Mouse (Mus musculus) brown adipose tissue, adult 24 weeks (tissue): ENCODE measurements at regions not wholly inside any gene's neighbourhood (a gene's known extent, or its start where the extent isn't known, plus 50 kb on each side); places are given as distances from the start of the nearest gene placed in this dataset.

ENCODE experiments used
- H3K27ac ChIP-seq: fragments of 200-500 bp; replicated peaks from 2 replicates; pipeline ENCODE4 v1.5.1; 2012; ENCODE audit warnings: low read depth, mild to moderate bottlenecking, low read length
- H3K4me1 ChIP-seq: fragments of 200-500 bp; 2 replicates; pipeline ENCODE4 v1.6.1; 2012; ENCODE audit warnings: low read length, mixed read lengths; ENCODE audit not compliant: control insufficient read depth, insufficient read depth, insufficient read length
- H3K4me3 ChIP-seq: fragments of 200-500 bp; 2 replicates; pipeline ENCODE4 v1.5.1; 2012; ENCODE audit warnings: low read depth, mild to moderate bottlenecking, low read length, moderate library complexity; ENCODE audit not compliant: insufficient read depth

GRCm38 (mm10) chr7:133521936-133522335 lies 80.0 kb downstream of the Tex36 start:
- Histone ChIP-seq H3K4me3 (no peak overlapping the region), H3K27ac (no peak overlapping the region), H3K4me1 (no peaks in the 10 kb centered on the region)

DNA sequence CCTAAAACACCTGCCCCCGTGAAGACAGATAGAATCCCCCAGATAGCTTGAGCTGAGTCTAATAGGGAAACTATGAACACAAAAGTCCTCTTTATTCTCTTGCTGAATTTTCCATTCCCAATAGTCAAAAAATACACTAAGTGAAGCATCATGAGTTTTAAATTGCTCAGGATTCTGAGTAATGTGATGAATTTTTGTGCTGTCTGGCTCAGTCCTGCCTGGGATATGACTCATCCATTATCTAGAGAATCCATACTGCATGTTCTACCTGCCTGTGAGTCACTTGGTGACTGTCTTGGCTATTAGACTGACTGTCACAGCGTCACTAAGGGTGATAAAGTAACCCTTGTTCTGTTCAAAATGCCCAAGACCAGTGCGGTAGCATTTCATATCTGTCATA lies 83.0 kb downstream of the Tex36 start:
- H3K4me1 ChIP-seq, result no peaks in the 10 kb centered on the region
- no peak overlapping the region for H3K4me3 ChIP-seq
- no peak overlapping the region for H3K27ac ChIP-seq

DNA sequence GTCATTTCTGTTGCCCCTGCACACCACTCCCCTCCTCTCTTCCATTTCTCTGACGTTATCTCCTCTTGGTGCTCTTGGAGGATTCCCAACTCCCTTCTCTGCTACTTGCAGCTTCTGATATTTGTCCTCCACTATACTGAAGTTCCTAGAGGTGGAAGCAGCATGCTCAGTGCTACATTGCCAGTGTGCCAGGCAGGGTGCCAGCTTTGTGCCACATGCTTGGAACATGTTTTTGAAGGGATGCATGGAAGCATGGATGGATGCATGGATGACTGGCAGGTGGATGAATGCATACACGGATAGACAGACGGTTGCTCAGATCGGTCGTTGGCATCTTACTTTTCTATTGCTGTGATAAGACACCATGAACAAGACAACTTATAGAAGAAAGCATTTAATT lies 84.4 kb downstream of the Tex36 start:
- H3K4me1 ChIP-seq, result no peaks in the 10 kb centered on the region
- H3K4me3 ChIP-seq, result no peak overlapping the region
- no peak overlapping the region for H3K27ac ChIP-seq

DNA sequence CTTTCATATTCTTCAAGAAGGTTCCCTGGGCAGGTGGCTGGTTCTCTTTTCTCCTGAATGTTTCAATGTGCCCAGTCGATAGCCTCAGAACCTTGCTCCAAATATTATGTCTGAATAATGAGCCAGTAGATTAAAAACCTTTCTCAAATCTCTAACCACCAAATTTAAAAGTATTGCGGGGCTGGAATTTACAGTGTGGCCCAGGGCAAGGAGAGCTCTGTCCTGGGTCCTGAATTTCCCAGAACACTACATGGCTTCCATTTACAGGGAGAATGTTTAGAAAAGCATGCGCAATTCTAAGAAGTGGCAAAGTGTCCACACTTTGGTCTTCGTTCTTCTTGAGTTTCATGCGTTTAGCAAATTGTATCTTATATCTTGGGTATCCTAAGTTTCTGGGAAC lies 91.0 kb downstream of the Tex36 start:
- H3K4me3 ChIP-seq, result no peak overlapping the region
- no peaks in the 10 kb centered on the region for H3K4me1 ChIP-seq
- no peak overlapping the region for H3K27ac ChIP-seq

DNA sequence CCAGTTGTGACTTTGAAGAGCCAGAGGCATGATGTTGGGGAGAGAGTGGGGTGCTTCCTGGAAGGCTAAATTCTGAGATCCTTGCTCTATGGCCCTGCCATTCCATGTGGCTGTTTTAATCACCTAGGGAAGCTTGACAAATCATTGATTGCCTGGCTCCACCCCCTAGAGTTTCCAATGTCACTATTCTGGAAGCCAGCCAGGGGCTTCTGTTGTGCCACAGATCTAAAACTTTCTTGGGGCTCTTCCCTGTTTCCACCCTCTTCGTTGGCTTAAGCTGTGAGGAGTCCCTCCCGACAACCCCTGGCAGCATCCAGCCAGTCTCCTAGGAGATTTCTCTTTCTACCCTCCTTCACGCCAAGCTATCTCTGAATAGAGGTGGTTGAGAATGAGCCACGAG lies 92.5 kb downstream of the Tex36 start:
- Histone ChIP-seq H3K27ac (no peak overlapping the region), H3K4me1 (no peaks in the 10 kb centered on the region), H3K4me3 (no peak overlapping the region)

DNA sequence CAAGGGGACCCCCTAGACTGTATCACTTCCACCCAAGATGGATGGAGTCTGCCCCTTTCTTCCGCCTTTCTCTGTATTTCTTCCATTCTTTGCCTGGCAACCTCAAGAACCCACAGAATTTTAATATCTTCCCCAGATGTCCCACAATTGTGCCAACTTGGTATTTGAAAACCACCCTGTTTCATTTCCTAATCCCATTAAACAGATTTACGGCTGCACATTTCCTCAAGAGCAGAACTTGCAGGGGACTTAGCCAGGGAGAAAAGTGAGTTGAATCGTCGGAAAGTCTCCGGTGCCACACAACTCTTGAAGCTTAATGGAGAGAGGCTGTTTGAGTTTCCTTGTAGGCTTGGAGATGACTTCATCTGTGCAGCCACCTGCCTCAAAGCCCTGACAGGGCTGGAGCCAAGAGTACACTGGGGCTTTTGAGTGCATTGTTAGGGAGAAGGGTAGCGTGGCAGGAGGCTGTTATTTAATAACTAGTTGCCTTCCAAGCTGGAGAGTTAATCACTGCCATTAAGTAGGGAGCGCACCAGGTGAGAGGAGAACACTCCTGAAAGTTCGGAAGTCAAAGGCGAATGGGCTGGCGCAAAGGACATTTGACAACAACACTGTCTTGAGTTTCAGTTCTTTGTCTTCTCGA lies 93.5 kb downstream of the Tex36 start:
- no peaks in the 10 kb centered on the region for H3K4me1 ChIP-seq
- H3K4me3 ChIP-seq, result no peak overlapping the region
- H3K27ac ChIP-seq, result no peak overlapping the region

- H3K4me1 ChIP-seq, result no peaks in the 10 kb centered on the region
These were observed 96.3 kb downstream of the Tex36 start for GRCm38 (mm10) chr7:133505628-133506027.

DNA sequence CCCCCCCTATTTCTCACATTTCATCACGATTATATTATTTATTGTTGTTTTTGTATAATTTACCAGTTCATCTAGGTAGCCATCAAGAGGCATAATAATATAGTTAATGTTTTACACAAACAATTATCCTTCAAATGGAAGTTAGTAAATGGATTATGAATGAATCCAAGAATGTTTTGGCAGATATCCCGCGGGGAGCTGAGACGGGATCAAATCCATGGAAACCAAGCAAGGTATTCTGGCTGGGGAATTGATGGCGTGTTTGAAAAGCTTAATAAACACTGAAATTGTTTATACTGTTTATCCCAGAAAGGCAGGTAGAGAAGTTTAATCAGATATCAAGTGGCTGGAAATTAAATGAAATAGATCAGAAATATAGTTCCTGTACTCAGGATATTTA lies 98.0 kb downstream of the Tex36 start:
- Histone ChIP-seq H3K27ac (no peak overlapping the region), H3K4me3 (no peak overlapping the region)

More at GRCm38 (mm10) chr7:133505628-133506027, 96.3 kb downstream of the Tex36 start:
- H3K27ac ChIP-seq, result no peak overlapping the region
- no peak overlapping the region for H3K4me3 ChIP-seq

DNA sequence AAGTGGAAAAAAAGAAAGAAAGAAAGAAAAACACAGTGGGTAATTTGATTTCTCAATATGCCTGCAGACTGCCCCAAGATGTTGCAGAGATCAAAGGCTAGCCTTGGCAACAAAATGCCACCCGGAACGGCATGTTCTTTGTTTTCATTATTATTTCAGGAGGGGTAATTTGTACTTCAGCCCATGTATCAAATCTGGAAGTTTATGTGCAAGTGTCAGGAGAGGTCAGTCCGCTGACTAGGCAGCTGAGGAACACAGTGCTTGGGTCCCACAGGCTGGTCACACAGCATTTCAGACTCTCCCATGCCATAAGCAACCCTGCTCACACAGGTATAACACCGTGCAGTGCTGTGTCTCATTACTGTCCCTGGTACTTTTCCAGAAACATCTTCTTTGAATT lies 99.2 kb downstream of the Tex36 start:
- Histone ChIP-seq H3K4me1 (no peaks in the 10 kb centered on the region), H3K4me3 (no peak overlapping the region)

More for the DNA sequence above, 98.0 kb downstream of the Tex36 start:
- H3K4me1 ChIP-seq, result no peaks in the 10 kb centered on the region

GRCm38 (mm10) chr7:133497551-133497950 lies 104.4 kb downstream of the Tex36 start:
- peaks cover 6% of the 10 kb centered on the region for H3K4me1 ChIP-seq
- no peak overlapping the region for H3K4me3 ChIP-seq
- H3K27ac ChIP-seq, result no peak overlapping the region

More for the DNA sequence above, 99.2 kb downstream of the Tex36 start:
- H3K27ac ChIP-seq, result no peak overlapping the region

- Histone ChIP-seq H3K27ac (no peak overlapping the region), H3K4me1 (peaks cover 6% of the 10 kb centered on the region), H3K4me3 (no peak overlapping the region)
These were observed 106.9 kb downstream of the Tex36 start for GRCm38 (mm10) chr7:133494982-133495550.

GRCm38 (mm10) chr7:133494256-133494981 lies 107.5 kb downstream of the Tex36 start:
- Histone ChIP-seq H3K4me1 (peaks cover 6% of the 10 kb centered on the region), H3K4me3 (no peak overlapping the region), H3K27ac (no peak overlapping the region)

DNA sequence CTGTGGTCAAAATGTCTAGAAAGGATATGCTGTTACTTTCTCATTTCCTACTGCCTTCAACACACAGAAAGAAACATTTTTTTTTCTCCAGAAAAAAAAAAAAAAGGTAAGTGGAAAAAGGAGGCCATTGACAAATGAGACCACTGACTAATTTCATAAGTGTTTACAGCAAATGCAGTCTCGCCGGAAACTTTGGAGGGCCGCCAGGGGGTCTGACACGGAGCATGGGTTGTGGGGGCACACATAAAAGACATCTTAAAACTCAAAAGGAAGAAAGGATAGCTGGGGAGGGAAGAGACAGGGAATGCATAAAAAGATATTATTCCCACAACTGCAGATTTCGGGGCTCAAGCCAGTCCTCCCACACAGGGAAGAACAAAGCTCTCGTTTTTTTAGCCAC lies 109.3 kb downstream of the Tex36 start:
- peaks cover 6% of the 10 kb centered on the region for H3K4me1 ChIP-seq

DNA sequence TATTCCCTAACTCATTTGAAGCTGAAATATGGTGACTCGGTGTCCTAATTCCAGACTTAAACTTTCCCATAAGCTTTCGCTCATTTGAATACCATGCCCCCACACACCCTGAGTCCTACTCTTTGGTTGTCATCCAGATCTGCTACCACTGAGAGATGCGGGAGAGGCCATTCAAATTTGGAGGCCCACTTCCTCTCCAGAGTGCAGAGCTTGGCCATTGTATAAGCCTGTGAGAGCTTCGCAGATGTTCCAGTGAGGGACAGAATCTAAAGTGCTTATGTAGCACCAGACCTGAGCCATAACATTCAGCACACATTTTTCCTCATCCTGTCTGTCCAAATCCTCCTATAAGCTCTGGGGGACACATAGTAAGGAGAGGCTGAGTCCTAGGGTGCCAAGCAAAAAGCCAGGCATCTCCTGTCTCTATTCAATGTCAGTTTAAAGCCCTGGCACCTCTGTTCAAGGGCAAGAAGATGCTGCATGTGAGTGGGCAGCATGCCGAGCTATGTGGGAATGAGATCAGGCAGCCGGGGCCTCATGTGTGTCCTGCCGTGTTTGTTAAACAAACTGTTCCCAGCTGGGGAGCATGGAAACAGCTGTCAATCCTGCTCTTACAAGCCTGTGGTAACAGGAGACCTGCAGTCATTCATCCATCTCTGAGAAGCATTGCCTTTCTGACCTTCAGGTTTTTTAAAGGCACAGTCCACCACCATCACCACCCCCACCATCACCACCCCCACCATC lies 113.9 kb downstream of the Tex36 start:
- Histone ChIP-seq H3K4me1 (no peaks in the 10 kb centered on the region), H3K4me3 (no peak overlapping the region), H3K27ac (no peak overlapping the region)

More for the DNA sequence above, 109.3 kb downstream of the Tex36 start:
- no peak overlapping the region for H3K4me3 ChIP-seq
- H3K27ac ChIP-seq, result no peak overlapping the region

GRCm38 (mm10) chr7:133484430-133484841 lies 117.5 kb downstream of the Tex36 start:
- H3K27ac ChIP-seq, result no peak overlapping the region
- no peaks in the 10 kb centered on the region for H3K4me1 ChIP-seq
- H3K4me3 ChIP-seq, result no peak overlapping the region
